Mouse (Mus musculus) T-helper 17 cell (primary cell): ENCODE results near the gene Extl2.

Source experiments
- in situ Hi-C, 2 experiments: fragments of 300-600 bp; cut with MboI, MseI; formaldehyde crosslinking; loops; 1 replicate in 1 of 2; 2 replicates in 1 of 2; pipeline ENCODE4 v1.15.1; 2025; ENCODE audit warnings: high pct_unique_total_duplicates in 2 of 2

The Extl2 gene

DNA sequence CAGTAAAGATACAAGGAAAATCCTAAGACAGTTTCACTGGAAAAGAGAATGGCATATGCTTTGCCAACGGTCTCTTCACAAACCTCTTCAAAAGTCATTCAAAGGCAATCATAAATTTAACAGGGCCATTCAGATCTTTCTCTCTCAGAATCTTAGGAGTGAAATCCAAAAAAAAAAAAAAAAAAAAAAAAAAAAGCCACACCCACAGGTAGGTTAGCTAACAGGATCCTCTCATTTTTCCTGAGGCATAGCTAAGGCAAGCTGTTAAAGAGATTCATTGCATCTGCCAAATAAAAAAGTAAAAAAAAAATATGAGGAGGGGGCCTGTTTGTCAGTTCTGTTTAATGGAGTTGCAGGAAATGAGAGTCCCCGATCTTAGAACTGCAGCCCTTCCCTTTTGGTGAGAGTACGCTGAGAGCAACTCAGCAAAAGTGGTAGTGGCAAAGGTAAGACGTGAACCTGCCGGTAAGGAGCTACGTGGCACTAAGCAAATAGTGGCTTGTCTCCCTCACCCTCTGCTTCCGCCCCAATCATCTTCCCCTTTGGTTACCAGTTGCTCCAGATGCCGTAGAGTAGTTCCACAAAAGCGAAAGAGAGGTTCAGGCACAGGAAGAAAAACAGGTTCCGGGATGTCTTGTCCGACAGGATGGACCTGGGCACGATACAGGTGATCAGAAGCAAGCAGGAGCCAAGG, 831 bp upstream of the Extl2 start:
- in situ Hi-C loops, result no loop called here

DNA sequence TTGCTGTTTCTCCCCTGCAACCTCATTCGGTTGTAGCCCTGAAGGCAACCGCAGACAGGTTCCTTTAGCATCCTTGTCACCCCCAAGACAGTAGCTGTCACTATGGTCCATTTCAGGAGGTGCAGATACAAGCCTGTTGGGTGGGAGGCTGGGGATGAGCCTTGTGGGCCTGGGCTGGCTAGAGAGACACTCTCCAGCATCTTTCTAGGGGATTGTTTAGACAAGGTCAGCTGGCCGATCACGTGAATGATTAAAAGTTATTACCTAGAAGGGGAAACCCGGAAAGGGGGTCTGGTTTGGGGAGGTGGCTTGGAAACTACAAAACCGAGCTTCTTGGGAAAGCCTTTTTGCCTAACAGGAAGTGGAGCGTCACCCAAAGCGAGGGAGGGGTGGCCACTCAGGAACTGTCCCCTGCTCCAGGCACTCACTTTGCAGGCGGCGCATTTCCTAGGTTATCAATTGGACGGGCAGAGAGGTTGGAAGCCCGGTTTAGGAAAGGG, 729 bp downstream of the Extl2 start:
- in situ Hi-C loops, result no loop called here

DNA sequence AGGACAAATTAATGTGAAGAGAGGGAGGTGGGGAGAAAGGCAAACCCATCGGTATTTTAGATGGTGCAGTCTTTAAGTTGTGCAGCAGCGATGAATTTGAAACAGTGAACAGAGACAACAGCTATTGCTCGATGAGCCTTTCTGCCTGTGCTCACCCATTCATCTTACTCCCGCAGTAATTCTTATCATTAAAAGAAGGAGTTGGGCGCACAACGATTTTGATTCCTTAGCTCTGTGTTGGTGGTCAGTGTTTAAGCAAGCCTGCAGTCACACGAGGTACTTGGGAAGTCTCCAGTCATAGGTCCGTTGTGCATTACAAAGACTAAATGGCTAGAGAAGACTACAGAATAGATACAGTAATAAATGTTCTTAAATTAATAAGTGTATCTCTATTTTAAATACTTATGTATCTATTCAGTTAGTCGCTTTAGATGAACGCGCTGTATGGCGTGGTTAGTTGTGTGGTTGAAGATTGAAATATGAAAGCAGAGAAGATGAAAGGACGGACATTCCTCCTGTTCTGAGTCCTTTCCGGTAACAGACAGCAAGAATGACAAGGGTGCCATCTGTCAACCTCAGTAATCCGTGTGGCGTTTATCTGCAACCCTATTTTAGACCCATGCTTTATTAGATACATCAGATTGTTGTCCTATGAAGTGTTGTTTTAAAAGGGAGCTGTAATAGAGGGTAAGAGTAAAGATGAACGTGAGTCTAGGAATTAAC, 2.5 kb downstream of the Extl2 start:
- in situ Hi-C loops, result no loop called here

DNA sequence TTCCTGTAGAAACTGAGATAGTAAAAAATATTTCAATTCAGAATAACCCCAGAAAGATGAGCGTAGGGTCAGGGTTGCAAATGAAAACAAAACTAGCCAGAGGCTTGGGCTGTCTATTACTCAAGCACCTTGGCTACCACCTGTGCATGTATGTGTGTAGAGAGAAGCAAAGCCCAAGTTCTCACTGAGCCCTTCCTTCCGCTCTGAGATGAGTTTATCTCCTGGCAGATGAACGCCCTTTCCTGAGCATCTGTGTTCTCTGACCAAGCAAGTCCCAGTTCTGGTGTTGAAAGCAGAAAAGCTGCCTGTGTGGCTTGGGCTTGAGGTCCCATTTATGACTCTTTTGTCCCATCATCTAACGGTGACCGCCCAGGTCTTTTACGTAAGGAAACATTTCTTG, 7.6 kb downstream of the Extl2 start:
- in situ Hi-C loops, result no loop called here

DNA sequence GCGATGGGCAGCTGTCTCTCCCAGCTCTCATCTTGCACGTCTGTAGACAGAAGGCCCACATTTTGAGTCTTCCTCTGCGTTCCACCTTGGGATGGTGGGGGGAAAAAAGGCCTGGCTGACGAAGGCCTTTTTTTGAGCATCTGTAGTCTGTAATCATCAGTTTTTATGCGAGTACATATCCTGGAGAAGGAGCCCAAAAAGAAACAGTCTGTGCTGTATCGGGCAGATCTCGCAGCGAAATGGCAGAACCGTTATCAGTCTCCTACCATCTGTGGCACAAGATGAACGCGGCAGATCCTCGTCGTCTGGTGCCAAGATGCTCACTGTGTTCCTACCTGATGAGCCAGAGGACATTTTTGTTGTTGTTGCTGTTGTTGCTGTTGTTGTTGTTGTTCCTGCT, 8.9 kb downstream of the Extl2 start:
- in situ Hi-C loops, result no loop called here

DNA sequence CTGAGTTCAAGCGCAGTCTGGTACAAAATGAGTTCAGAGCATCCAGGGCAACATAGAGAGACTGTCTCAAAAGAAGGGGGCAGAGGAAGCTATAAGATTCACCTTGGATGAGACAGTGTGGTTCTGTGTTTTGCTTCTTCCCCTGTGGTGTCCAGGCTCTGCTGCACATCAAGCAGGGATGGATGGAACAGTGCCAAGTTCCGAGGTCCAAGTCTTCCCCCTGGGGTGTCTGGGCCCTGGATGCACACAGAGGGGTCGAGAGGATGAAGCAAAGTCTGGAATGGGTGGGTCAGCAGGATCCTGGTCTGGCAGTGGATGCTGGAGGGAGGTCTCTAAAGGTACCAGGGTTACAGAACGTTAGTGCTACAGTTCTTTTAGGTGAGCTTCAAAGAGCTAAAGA, 11.3 kb downstream of the Extl2 start:
- in situ Hi-C loops, result no loop called here

DNA sequence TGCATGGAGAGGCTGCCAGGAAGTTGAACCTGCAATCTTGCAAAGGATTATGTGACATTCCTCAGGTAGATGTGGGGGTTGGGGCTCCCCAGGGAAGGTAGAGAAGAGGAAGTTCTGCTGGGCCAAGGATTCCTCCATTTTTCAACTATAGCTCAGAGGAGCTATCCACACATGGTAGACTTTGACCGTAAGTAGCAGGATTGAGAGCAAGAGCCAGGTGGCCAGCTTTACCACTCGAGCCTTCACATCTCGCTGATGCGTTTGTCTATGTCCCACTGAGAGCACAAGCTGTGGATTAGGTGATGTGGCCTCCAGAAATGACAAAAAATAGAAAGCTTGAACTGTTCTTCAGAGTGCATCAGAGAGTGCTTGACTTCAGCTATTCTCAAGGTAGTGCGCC, 11.9 kb downstream of the Extl2 start:
- in situ Hi-C loops, result no loop called here

DNA sequence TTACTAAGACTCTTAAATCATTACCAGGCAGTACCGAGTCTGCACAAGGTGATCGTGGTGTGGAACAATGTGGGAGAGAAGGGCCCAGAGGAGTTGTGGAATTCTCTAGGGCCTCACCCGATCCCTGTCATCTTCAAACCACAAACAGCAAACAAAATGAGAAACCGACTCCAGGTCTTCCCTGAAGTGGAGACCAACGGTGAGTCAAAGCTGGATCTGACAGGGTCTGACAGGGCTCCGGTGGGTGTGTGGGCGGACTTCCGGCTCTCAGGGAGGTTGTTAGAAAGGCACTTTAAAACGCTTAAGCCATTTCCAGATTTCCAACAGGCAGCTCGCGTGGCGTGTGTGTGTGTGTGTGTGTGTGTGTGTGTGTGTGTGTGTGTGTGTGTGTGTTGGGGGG, 17.0 kb downstream of the Extl2 start:
- in situ Hi-C loops, result loop anchor here in 1 of 2 experiments (10.0 kb wide), 1 partner anchor 471 kb away; no protein-coding TSS in a partner anchor

DNA sequence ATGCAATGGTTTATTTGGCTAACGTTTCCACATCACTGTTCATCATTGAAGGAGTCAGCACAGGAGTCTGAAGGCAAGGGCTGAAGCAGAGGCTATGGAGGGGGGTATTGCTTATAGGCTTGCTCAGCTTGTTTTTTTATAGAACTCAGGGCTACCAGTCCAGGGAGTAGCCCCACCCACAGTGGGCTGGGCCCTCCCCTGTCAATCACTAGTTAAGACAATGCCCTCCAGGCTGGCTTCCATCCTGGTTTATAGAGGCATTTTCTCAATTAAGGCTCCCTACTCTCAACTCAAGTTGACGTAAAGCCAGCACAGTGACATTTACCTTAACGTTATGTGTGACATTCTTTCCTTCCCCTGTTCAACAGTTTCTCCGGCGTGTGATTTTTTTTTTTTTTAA, 17.4 kb downstream of the Extl2 start:
- in situ Hi-C loops, result loop anchor here in 1 of 2 experiments (10.0 kb wide), 1 partner anchor 470 kb away; no protein-coding TSS in a partner anchor

DNA sequence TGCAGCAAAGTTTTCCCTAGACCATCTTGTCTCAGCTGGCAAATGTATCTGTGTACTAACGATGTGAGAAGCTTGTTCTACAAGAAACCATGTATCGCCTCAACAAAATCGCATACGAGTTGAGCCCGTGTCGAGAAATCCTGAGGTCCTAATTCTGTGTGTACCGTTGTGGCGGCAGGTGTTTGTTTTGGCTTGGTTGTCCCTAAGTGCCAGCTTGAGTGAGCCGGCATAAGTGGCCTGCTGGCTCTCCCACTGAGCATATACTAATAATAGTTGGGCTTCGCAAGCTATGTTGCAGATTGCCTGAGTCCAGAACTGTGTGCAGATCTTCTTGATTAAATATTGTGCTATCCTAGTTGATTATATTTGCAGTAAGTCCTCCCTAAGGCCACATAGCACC, 18.4 kb downstream of the Extl2 start:
- in situ Hi-C loops, result loop anchor here in 1 of 2 experiments (10.0 kb wide), 1 partner anchor 469 kb away; no protein-coding TSS in a partner anchor

DNA sequence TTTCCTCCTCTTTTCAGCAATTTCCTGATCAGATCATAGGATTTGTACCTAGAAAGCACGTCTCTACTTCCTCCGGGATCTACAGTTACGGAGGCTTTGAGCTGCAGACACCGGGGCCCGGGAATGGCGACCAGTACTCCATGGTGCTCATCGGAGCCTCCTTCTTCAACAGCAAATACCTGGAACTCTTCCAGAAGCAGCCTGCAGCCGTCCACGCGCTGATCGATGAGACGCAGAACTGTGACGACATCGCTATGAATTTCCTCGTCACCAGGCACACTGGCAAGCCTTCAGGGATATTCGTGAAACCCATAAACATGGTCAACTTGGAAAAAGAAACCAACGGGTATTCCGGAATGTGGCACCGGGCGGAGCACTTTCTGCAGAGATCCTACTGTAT, 19.7 kb downstream of the Extl2 start:
- in situ Hi-C loops, result loop anchor here in 1 of 2 experiments (10.0 kb wide), 1 partner anchor 468 kb away; no protein-coding TSS in a partner anchor

DNA sequence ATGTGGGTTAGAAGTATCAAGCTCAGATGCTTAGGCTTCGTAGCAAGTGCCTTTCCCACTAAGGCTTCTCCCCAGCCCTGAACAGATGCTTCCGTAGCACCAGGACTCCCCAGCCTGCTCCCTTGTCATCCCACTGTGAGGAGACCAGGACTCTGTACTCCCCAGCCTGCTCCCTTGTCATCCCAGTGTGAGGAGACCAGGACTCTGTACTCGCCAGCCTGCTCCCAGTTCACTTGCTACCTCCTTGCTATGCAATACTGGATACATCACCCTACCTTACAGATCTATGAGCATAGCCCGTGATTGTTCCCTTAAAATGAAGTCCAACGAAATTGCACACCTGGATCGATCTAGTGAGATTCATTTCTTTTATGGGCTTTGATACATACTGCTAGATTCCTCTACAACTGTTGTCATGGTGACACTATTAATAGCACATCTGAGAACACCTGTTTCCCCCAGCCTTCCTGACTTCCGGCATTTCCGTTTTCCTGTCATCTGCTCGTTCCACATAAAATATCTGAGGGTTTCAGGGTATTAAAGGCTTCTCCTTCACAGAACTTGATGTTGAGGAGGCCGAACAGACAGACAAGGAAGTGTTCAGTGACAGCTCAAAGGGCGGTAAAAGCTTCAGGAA, 23.0 kb downstream of the Extl2 start:
- in situ Hi-C loops, result loop anchor here in 1 of 2 experiments (5.0 kb wide), 1 partner anchor 297 kb away; no protein-coding TSS in a partner anchor

DNA sequence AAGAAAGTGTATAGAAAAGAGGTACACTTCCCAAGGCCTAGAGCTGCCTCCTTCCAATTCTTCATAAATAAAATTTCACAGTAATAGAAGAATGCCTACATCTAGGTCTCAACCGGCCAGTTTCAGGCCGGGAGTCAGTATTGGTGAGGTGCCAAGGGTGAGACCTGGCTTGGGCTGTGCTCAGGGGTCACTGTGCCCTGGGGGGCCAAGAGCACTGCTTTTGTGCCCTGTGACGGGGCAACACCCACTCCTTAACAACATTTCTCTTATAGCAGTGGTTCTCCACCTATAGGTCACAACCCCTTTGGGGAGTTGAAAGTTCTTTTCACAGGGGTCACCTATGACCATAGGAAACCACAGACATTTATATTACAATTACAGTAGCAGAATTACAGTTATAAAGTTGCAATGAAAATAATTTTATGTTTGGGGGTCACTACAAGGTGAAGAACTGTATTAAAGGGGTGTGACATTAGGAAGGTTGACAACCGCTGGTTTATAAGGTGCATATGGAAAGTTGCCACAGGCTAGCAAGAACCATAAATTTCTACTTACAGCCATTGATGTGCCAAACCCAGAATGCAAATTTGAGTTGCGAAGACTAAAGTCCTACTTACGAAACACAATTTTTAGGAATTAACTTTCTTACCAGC, 26.1 kb downstream of the Extl2 start:
- in situ Hi-C loops, result loop anchor here in 1 of 2 experiments (5.0 kb wide), 1 partner anchor 294 kb away; no protein-coding TSS in a partner anchor

DNA sequence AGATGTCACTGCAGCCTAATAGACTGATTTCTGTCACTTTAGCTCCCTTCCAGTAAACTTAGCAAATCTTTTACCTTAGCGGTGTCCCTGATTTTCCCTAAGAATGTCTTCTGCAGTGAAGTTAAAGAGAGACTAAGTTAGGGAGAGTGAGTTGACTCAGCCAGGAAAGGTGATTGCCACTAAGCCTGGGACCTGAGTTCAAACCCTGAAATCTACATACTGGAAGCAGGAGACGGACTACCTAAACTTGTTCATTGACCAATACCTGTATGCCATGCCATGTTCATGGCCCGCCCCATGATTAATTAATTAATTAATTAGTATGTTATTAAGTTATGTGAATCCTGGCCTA, 26.6 kb downstream of the Extl2 start:
- in situ Hi-C loops, result loop anchor here in 1 of 2 experiments (5.0 kb wide), 1 partner anchor 293 kb away; no protein-coding TSS in a partner anchor

DNA sequence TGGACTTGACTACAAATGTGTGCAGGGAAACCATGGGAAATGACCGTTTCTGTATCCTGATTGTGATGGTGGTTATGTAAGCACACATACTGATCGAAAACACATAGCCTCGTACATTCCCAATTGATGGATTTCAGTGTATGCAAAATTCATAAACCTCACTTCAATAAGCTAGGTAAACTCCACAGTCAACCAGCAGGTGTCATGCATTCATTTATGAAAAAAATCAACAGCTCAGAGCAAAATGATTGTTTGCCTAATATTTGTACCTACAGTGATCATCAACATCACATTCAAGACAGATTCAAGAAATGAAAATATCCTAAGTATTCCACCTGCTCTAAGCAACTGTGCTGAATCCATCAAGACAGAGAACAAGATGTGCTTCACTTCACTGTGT, 33.5 kb downstream of the Extl2 start:
- in situ Hi-C loops, result loop anchor here in 1 of 2 experiments (5.0 kb wide), 1 partner anchor 287 kb away; no protein-coding TSS in a partner anchor

DNA sequence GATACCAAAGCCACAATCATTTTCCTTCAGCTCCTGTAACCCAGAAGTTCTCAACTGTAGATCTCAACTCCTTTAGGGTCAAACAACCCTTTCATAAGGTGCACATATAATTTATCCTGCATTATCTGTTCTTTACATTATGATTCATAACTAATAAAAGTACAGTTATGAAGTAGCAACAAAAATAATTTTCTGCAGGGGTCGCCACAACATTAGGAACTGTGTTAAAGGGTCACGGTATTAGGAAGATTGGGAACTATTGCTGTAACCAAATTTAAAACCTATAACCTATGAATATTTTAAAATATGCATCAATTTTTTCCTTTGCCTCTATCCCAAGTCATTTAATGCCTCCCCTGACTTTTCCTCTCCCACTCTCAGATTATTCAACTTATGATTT, 38.7 kb downstream of the Extl2 start:
- in situ Hi-C loops, result no loop called here

DNA sequence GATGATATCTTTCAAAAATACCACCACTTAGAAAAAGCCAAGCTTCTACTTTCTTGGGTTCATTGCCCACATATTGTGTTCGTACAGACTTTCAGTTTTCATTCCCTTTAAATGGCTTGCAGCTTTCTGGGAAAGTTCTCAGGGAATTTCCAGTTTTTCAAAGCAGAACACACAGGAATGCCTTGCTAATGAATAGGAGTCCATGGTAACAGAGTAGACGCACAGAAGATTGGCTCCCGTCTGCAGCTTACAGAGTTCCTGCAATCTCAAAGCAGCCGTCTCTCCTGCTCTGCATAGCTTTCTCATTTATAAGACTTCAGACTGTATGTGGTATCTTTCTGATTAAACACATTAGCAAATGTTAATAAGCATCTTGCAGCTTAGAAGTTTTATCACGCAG, 39.8 kb downstream of the Extl2 start:
- in situ Hi-C loops, result no loop called here

DNA sequence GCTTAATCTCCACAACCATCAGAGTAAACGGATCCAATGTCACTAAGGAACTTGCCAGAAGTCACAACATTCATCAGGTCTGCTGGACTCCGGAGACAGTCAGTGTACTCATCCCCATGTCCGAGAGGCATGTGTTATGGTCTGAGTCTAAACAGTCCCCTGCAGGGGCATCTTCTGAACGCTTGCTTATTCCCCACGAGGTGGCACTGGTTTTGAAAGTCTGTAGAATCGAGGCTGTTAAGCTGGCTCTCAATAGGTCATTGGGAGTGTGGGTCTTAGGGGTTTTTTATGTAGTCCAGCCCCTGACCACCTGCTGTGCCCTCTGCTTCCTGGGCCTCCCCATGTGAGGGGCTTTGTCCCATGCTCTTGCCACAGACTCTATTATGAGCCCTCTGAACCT, 49.8 kb downstream of the Extl2 start:
- in situ Hi-C loops, result loop anchor here in 1 of 2 experiments (10.0 kb wide), 1 partner anchor 198 kb away; the partner anchor contains the start of gene Gpr88

DNA sequence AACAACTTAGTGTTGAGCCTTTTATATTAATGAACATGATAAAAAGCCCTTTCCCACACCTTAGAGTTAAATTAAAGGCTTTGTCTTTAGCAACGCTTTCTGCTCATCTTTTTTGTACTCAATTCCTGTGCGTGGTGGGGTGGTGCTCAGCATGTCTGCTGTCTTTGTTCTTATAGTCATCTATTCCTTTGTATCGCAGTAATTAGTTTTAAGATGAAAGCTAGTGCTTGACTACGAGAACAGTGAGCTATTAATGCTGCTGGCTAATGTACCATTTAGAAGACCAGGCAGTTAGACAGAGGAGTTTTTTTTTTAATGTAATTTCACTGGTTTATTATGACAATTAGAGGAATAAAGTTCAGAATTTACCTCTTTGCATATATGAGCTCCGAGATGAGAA, 53.1 kb downstream of the Extl2 start:
- in situ Hi-C loops, result no loop called here

DNA sequence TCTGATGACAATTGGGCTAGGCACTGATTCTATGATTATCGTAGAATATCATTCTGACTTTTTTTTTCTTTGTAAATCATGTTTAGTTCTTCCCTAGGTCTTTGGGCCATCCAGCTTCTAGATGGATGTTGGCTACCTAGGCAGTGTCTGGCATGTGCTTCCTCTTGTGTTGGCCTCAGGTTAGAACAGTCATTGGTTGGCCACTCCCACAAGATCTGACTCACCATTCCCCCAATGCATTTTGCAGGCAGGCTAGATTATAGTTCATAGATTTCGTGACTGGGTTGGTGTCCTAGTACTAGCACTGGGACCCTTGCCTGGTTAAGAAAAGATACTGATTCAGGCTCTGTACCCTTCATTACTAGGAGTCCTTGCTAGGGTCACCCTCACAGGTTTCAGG, 54.9 kb downstream of the Extl2 start:
- in situ Hi-C loops, result no loop called here

DNA sequence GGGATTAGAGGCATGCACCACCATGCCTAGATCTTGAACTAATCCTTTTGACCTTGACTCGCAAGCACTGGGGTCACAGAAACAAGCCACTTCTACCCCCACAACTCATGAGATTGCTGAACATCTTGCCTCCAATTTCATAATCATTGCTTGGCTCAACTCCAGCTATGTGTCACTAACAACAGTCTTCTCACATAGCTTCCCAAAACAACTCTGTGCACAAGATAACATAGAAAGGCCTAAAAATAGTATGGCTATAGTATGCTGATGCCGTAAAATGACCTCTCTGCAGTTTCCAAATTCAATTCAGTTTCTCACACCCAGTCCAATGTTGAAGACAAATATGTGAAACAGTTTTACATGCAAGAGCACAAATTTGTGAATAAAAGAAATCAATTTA, 65.3 kb downstream of the Extl2 start:
- in situ Hi-C loops, result loop anchor here in 1 of 2 experiments (10.0 kb wide), 1 partner anchor 1148 kb away; no protein-coding TSS in a partner anchor
